Mouse (Mus musculus): ENCODE data around the gene Oas1c. TPM values are rescaled to one million over a fixed set of nuclear protein-coding genes. Genes with fewer than 3 reads are reported as not detected.

Gene Oas1c
- polyA plus RNA-seq, 1 experiment from 2014 or later: 0.45 TPM

- no peak overlapping the region for H3K27ac ChIP-seq
- no peaks in the 10 kb centered on the region; the same call in 1 of the 2 replicates for H3K4me1 ChIP-seq
- WGBS: 65% methylated on average over 2 of the region's 2 CpGs
- ATAC-seq (ENCODE audit: insufficient number of reproducible peaks, insufficient read depth, low FRiP score, low TSS enrichment): no peak
- H3K36me3 ChIP-seq: no peaks in the 10 kb centered on the region
- H3K9ac ChIP-seq: no peak overlapping the region
- no peaks in the 10 kb centered on the region for H3K9me3 ChIP-seq
- H3K27me3 ChIP-seq: no peaks in the 10 kb centered on the region
- no peak overlapping the region for H3K4me2 ChIP-seq (replicated peaks)
- H3K4me3 ChIP-seq: no peak overlapping the region
These were observed 33.4 kb downstream of the Oas1c start for GRCm38 (mm10) chr5:120778941-120779340.

GRCm38 (mm10) chr5:120777478-120777877 lies 34.8 kb downstream of the Oas1c start, which contains the start of gene Oas3:
Gene Oas3 (minus strand): TSS chr5:120777661.
- no peak within 1 kb of the TSS for H3K27ac ChIP-seq
- 75% methylated on average over 9 of the region's 9 CpGs for WGBS
- H3K4me2 ChIP-seq (replicated peaks): no peak within 1 kb of the TSS
- no peaks in the 10 kb centered on the region for H3K36me3 ChIP-seq
- no peak for ATAC-seq (ENCODE audit: insufficient number of reproducible peaks, insufficient read depth, low FRiP score, low TSS enrichment)
- H3K27me3 ChIP-seq: no peaks in the 10 kb centered on the region
- no peaks in the 10 kb centered on the region; the same call in 1 of the 2 replicates for H3K4me1 ChIP-seq
- H3K4me3 ChIP-seq: no peak within 1 kb of the TSS
- H3K9me3 ChIP-seq: no peaks in the 10 kb centered on the region
- H3K9ac ChIP-seq: no peak within 1 kb of the TSS

GRCm38 (mm10) chr5:120776801-120777200 lies 35.5 kb downstream of the Oas1c start:
- no peak for ATAC-seq (ENCODE audit: insufficient number of reproducible peaks, insufficient read depth, low FRiP score, low TSS enrichment)
- Histone ChIP-seq H3K27ac (no peak overlapping the region), H3K27me3 (no peaks in the 10 kb centered on the region), H3K4me2 (replicated peaks) (no peak overlapping the region), H3K4me1 (no peaks in the 10 kb centered on the region; the same call in 1 of the 2 replicates), H3K9me3 (no peaks in the 10 kb centered on the region), H3K36me3 (no peaks in the 10 kb centered on the region), H3K9ac (no peak overlapping the region), H3K4me3 (no peak overlapping the region)
- WGBS: 72% methylated on average over 5 of the region's 5 CpGs

- H3K36me3 ChIP-seq: no peaks in the 10 kb centered on the region
- no peaks in the 10 kb centered on the region for H3K9me3 ChIP-seq
- H3K27ac ChIP-seq: no peak overlapping the region
- ATAC-seq (ENCODE audit: insufficient number of reproducible peaks, insufficient read depth, low FRiP score, low TSS enrichment): no peak
- H3K27me3 ChIP-seq: no peaks in the 10 kb centered on the region
- H3K4me1 ChIP-seq: no peaks in the 10 kb centered on the region; the same call in 1 of the 2 replicates
- no peak overlapping the region for H3K9ac ChIP-seq
- H3K4me3 ChIP-seq: no peak overlapping the region
- 79% methylated on average over 14 of the region's 14 CpGs for WGBS
- no peak overlapping the region for H3K4me2 ChIP-seq (replicated peaks)
These were observed 36.9 kb downstream of the Oas1c start for GRCm38 (mm10) chr5:120775287-120775985.

GRCm38 (mm10) chr5:120769396-120769795 lies 42.9 kb downstream of the Oas1c start:
- Histone ChIP-seq H3K4me2 (replicated peaks) (no peak overlapping the region), H3K27me3 (no peaks in the 10 kb centered on the region), H3K9ac (no peak overlapping the region), H3K36me3 (no peaks in the 10 kb centered on the region), H3K4me3 (no peak overlapping the region), H3K27ac (no peak overlapping the region), H3K9me3 (no peaks in the 10 kb centered on the region), H3K4me1 (no peaks in the 10 kb centered on the region)
- 68% methylated on average over 3 of the region's 3 CpGs for WGBS
- no peak for ATAC-seq (ENCODE audit: insufficient number of reproducible peaks, insufficient read depth, low FRiP score, low TSS enrichment)

GRCm38 (mm10) chr5:120765010-120765409 lies 47.3 kb downstream of the Oas1c start:
- Histone ChIP-seq H3K27ac (no peak overlapping the region), H3K36me3 (no peaks in the 10 kb centered on the region), H3K4me2 (replicated peaks) (no peak overlapping the region), H3K27me3 (no peaks in the 10 kb centered on the region), H3K9ac (no peak overlapping the region), H3K4me1 (no peaks in the 10 kb centered on the region), H3K9me3 (no peaks in the 10 kb centered on the region), H3K4me3 (no peak overlapping the region)
- 76% methylated on average over 8 of the region's 8 CpGs for WGBS
- ATAC-seq (ENCODE audit: insufficient number of reproducible peaks, insufficient read depth, low FRiP score, low TSS enrichment): no peak

- no peaks in the 10 kb centered on the region for H3K36me3 ChIP-seq
- WGBS: 25% methylated on average over 6 of the region's 6 CpGs
- H3K27ac ChIP-seq: no peak overlapping the region
- ATAC-seq (ENCODE audit: insufficient number of reproducible peaks, insufficient read depth, low FRiP score, low TSS enrichment): no peak
- no peaks in the 10 kb centered on the region for H3K4me1 ChIP-seq
- no peak overlapping the region for H3K9ac ChIP-seq
- no peak overlapping the region for H3K4me2 ChIP-seq (replicated peaks)
- no peaks in the 10 kb centered on the region for H3K27me3 ChIP-seq
- H3K9me3 ChIP-seq: no peaks in the 10 kb centered on the region
- no peak overlapping the region for H3K4me3 ChIP-seq
These were observed 50.4 kb downstream of the Oas1c start for GRCm38 (mm10) chr5:120761901-120762300.

- Histone ChIP-seq H3K27ac (no peak overlapping the region), H3K9me3 (no peaks in the 10 kb centered on the region), H3K27me3 (0 out of 2 replicates have a peak, but pooled peaks cover 3% of the 10 kb centered on the region), H3K4me2 (replicated peaks) (no peak overlapping the region), H3K9ac (no peak overlapping the region), H3K4me1 (no peaks in the 10 kb centered on the region), H3K4me3 (no peak overlapping the region), H3K36me3 (no peaks in the 10 kb centered on the region)
- 83% methylated on average over 4 of the region's 4 CpGs for WGBS
- ATAC-seq (ENCODE audit: insufficient number of reproducible peaks, insufficient read depth, low FRiP score, low TSS enrichment): no peak
These were observed 58.1 kb downstream of the Oas1c start for GRCm38 (mm10) chr5:120754215-120754614.

GRCm38 (mm10) chr5:120752786-120753185 lies 59.5 kb downstream of the Oas1c start:
- no peaks in the 10 kb centered on the region for H3K9me3 ChIP-seq
- H3K9ac ChIP-seq: no peak overlapping the region
- H3K27me3 ChIP-seq: 0 out of 2 replicates have a peak, but pooled peaks cover 3% of the 10 kb centered on the region
- no peak for ATAC-seq (ENCODE audit: insufficient number of reproducible peaks, insufficient read depth, low FRiP score, low TSS enrichment)
- no peak overlapping the region for H3K4me2 ChIP-seq (replicated peaks)
- H3K4me1 ChIP-seq: no peaks in the 10 kb centered on the region
- H3K4me3 ChIP-seq: no peak overlapping the region
- H3K27ac ChIP-seq: no peak overlapping the region
- WGBS: 81% methylated on average over 3 of the region's 3 CpGs
- no peaks in the 10 kb centered on the region for H3K36me3 ChIP-seq

GRCm38 (mm10) chr5:120751206-120751605 lies 61.1 kb downstream of the Oas1c start:
- Histone ChIP-seq H3K4me3 (no peak overlapping the region), H3K9me3 (no peaks in the 10 kb centered on the region), H3K9ac (no peak overlapping the region), H3K36me3 (no peaks in the 10 kb centered on the region), H3K27me3 (0 out of 2 replicates have a peak, but pooled peaks cover 3% of the 10 kb centered on the region), H3K4me2 (replicated peaks) (no peak overlapping the region), H3K4me1 (no peaks in the 10 kb centered on the region), H3K27ac (no peak overlapping the region)
- WGBS: 80% methylated on average over 3 of the region's 3 CpGs
- ATAC-seq (ENCODE audit: insufficient number of reproducible peaks, insufficient read depth, low FRiP score, low TSS enrichment): no peak

All from embryonic facial prominence, embryonic 12.5 days (tissue).